ENCODE assay signal across 8 mouse cellular contexts in genomic region chr7:16782555-16783125, GRCm38 (mm10). TPM values are rescaled to one million over a fixed set of nuclear protein-coding genes. Genes with fewer than 3 reads are reported as not detected.
DNase-seq lines count a peak whose midpoint lies in the region; ATAC-seq and TF ChIP-seq lines count a peak whose summit lies in the region.

No protein-coding gene starts in this region.

- H3K4me3 ChIP-seq in lung, embryonic 14.5 days (ENCODE audit: low read depth, low read length), result peak overlapping the region; percentile 71
- peak overlapping the region; percentile 68 for H3K4me3 ChIP-seq in embryonic facial prominence, embryonic 12.5 days
- H3K4me3 ChIP-seq in intestine, embryonic 16.5 days (ENCODE audit: low read length), result peak overlapping the region; percentile 78
- H3K4me3 ChIP-seq in myocyte, result peak overlapping the region; percentile 97

- peak overlapping the region; percentile 16; the same call in 1 of the 2 replicates for H3K27ac ChIP-seq in lung, embryonic 14.5 days (ENCODE audit: low read depth)
- no peak overlapping the region for H3K27ac ChIP-seq in embryonic facial prominence, embryonic 12.5 days
- no peak overlapping the region for H3K27ac ChIP-seq in intestine, embryonic 16.5 days (ENCODE audit: low read length)

- no peak for TF ChIP-seq POLR2A in myocyte (IDR thresholded peaks at IDR 0.05; ENCODE audit: insufficient read length, low read depth)

- H3K4me2 ChIP-seq in lung, embryonic 14.5 days, result peak overlapping the region; percentile 100
- peak overlapping the region; percentile 99 for H3K4me2 ChIP-seq in embryonic facial prominence, embryonic 12.5 days (replicated peaks)
- H3K4me2 ChIP-seq in intestine, embryonic 16.5 days (ENCODE audit: low read depth, low read length), result peak overlapping the region; percentile 97
- H3K4me2 ChIP-seq in myocyte (ENCODE audit: low read depth), result peak overlapping the region; percentile 75

- DNase-seq in lung, embryonic 14.5 days, result peak; percentile 25
- no peak for DNase-seq in lung, postnatal 14 days
- no peak for DNase-seq in urinary bladder, postnatal 25 days (ENCODE audit: low spot score)
- no peak for DNase-seq in adrenal gland, postnatal 25 days
- no peak for DNase-seq in testis, postnatal 10 days (ENCODE audit: low spot score)

- H3ac ChIP-seq in myocyte (ENCODE audit: control insufficient read depth, insufficient read length), result peak overlapping the region; percentile 61

- peaks cover 10% of the 10 kb centered on the region for H3K4me1 ChIP-seq in lung, embryonic 14.5 days (ENCODE audit: insufficient read depth)
- peaks cover 23% of the 10 kb centered on the region for H3K4me1 ChIP-seq in embryonic facial prominence, embryonic 12.5 days
- peaks cover 25% of the 10 kb centered on the region; the same call in 1 of the 2 replicates for H3K4me1 ChIP-seq in intestine, embryonic 16.5 days (ENCODE audit: control insufficient read depth, insufficient read depth, low read length)

- H3K9ac ChIP-seq in lung, embryonic 14.5 days, result peak overlapping the region; percentile 72
- H3K9ac ChIP-seq in embryonic facial prominence, embryonic 12.5 days, result peak overlapping the region; percentile 75
- peak overlapping the region; percentile 82 for H3K9ac ChIP-seq in intestine, embryonic 16.5 days (ENCODE audit: low read depth, low read length)

- peaks cover 54% of the 10 kb centered on the region for H3K79me2 ChIP-seq in myocyte (ENCODE audit: control insufficient read depth, insufficient read depth)

- WGBS in lung, embryonic 14.5 days, result 4% methylated on average over 11 of the region's 11 CpGs
- WGBS in embryonic facial prominence, embryonic 12.5 days, result 3% methylated on average over 11 of the region's 11 CpGs
- 10% methylated on average over 11 of the region's 11 CpGs for WGBS in intestine, embryonic 16.5 days

- peaks cover 5% of the 10 kb centered on the region; the same call in 1 of the 2 replicates for H3K36me3 ChIP-seq in lung, embryonic 14.5 days (ENCODE audit: insufficient read depth)
- H3K36me3 ChIP-seq in embryonic facial prominence, embryonic 12.5 days, result peaks cover 5% of the 10 kb centered on the region; the same call in 1 of the 2 replicates
- H3K36me3 ChIP-seq in intestine, embryonic 16.5 days (ENCODE audit: control insufficient read depth, insufficient read depth, low read length), result no peaks in the 10 kb centered on the region
- peaks cover 9% of the 10 kb centered on the region for H3K36me3 ChIP-seq in myocyte (ENCODE audit: control insufficient read depth, insufficient read depth)

- TF ChIP-seq CTCF in lung, embryonic 14.5 days (IDR thresholded peaks at IDR 0.05; ENCODE audit: low read depth), result no peak

- H3K9me3 ChIP-seq in lung, embryonic 14.5 days (ENCODE audit: low read depth, low read length), result no peaks in the 10 kb centered on the region
- H3K9me3 ChIP-seq in embryonic facial prominence, embryonic 12.5 days, result no peaks in the 10 kb centered on the region
- no peaks in the 10 kb centered on the region for H3K9me3 ChIP-seq in intestine, embryonic 16.5 days (ENCODE audit: control insufficient read depth, low read length)

- no peaks in the 10 kb centered on the region for H3K27me3 ChIP-seq in lung, embryonic 14.5 days (ENCODE audit: insufficient read depth, low read length)
- no peaks in the 10 kb centered on the region for H3K27me3 ChIP-seq in embryonic facial prominence, embryonic 12.5 days
- no peaks in the 10 kb centered on the region for H3K27me3 ChIP-seq in intestine, embryonic 16.5 days (replicated peaks; ENCODE audit: control insufficient read depth, insufficient read depth, low read length)
- H3K27me3 ChIP-seq in myocyte (ENCODE audit: control insufficient read depth, insufficient read depth, insufficient read length), result no peaks in the 10 kb centered on the region

- no peak for ATAC-seq in lung, embryonic 14.5 days (ENCODE audit: insufficient read depth)
- no peak for ATAC-seq in embryonic facial prominence, embryonic 12.5 days (ENCODE audit: insufficient number of reproducible peaks, insufficient read depth, low FRiP score, low TSS enrichment)
- no peak for ATAC-seq in intestine, embryonic 16.5 days

TF ChIP-seq in myocyte, 11 proteins besides CTCF, POLR2A, EP300 and RAD21:
- TF ChIP-seq POLR2AphosphoS2 (IDR thresholded peaks at IDR 0.05; ENCODE audit: insufficient read length, low read depth) (no peak), CEBPB (IDR thresholded peaks at IDR 0.05; ENCODE audit: insufficient read depth, poor library complexity, severe bottlenecking) (no peak), MAX (IDR thresholded peaks at IDR 0.05; ENCODE audit: low read depth) (no peak), TCF12 (IDR thresholded peaks at IDR 0.05; ENCODE audit: insufficient read depth, poor library complexity, severe bottlenecking) (no peak), E2F4 (IDR thresholded peaks at IDR 0.05; ENCODE audit: insufficient read depth) (no peak), MYOD1 (IDR thresholded peaks at IDR 0.05; ENCODE audit: control insufficient read depth in 1 of 3, insufficient read length in 2 of 3, low read depth in 2 of 3) (no peak), SRF (IDR thresholded peaks at IDR 0.05; ENCODE audit: control insufficient read depth, insufficient read length, low read depth) (no peak), USF1 (IDR thresholded peaks at IDR 0.05; ENCODE audit: low read depth) (no peak), MYOG (IDR thresholded peaks at IDR 0.05; ENCODE audit: control insufficient read depth in 1 of 3, insufficient read depth in 1 of 3, insufficient read length in 2 of 3, low read depth in 2 of 3) (no peak), REST (IDR thresholded peaks at IDR 0.05; ENCODE audit: insufficient read depth, insufficient read length) (no peak), TCF3 (IDR thresholded peaks at IDR 0.05; ENCODE audit: insufficient read length, low read depth) (no peak)

RNA-seq across cellular contexts. Expression of gene Slc1a5, which starts 1.5 kb away (rescaled TPM):
- polyA plus RNA-seq in lung, embryonic 14.5 days (2014; fragmentation: Nextera tagmentation; extraction: Ambion mirVana), result 32.6 and 35.7 TPM in 2 replicates
- polyA plus RNA-seq in embryonic facial prominence, embryonic 12.5 days (2016; fragmentation: Nextera tagmentation; extraction: Ambion mirVana), result 33.3 and 34.0 TPM in 2 replicates
- 44.5 and 49.0 TPM in 2 replicates for polyA plus RNA-seq in intestine, embryonic 16.5 days (2015; fragmentation: Nextera tagmentation; extraction: Ambion mirVana)
- polyA plus RNA-seq in myocyte (2012; fragmentation: generic; extraction: Trizol), result 113 TPM
- 92.7 and 99.0 TPM in 2 replicates for total RNA-seq in adrenal gland, postnatal 25 days (2021)

RNA-seq across cellular contexts. Expression of gene Strn4, which starts 33.0 kb away (rescaled TPM):
- polyA plus RNA-seq in lung, embryonic 14.5 days (2014; fragmentation: Nextera tagmentation; extraction: Ambion mirVana), result 117 and 134 TPM in 2 replicates
- polyA plus RNA-seq in embryonic facial prominence, embryonic 12.5 days (2016; fragmentation: Nextera tagmentation; extraction: Ambion mirVana), result 149 and 152 TPM in 2 replicates
- 68.9 and 72.3 TPM in 2 replicates for polyA plus RNA-seq in intestine, embryonic 16.5 days (2015; fragmentation: Nextera tagmentation; extraction: Ambion mirVana)
- 51.8 TPM for polyA plus RNA-seq in myocyte (2012; fragmentation: generic; extraction: Trizol)
- total RNA-seq in adrenal gland, postnatal 25 days (2021), result 73.7 and 116 TPM in 2 replicates

RNA-seq across cellular contexts. Expression of gene Fkrp, which starts 33.9 kb away (rescaled TPM):
- 27.7 and 31.9 TPM in 2 replicates for polyA plus RNA-seq in lung, embryonic 14.5 days (2014; fragmentation: Nextera tagmentation; extraction: Ambion mirVana)
- polyA plus RNA-seq in embryonic facial prominence, embryonic 12.5 days (2016; fragmentation: Nextera tagmentation; extraction: Ambion mirVana), result 31.4 and 33.6 TPM in 2 replicates
- 20.3 and 22.3 TPM in 2 replicates for polyA plus RNA-seq in intestine, embryonic 16.5 days (2015; fragmentation: Nextera tagmentation; extraction: Ambion mirVana)
- polyA plus RNA-seq in myocyte (2012; fragmentation: generic; extraction: Trizol), result 26.7 TPM
- total RNA-seq in adrenal gland, postnatal 25 days (2021), result 27.5 and 28.2 TPM in 2 replicates

RNA-seq across cellular contexts. Expression of gene Ap2s1, which starts 44.4 kb away (rescaled TPM):
- 287 and 295 TPM in 2 replicates for polyA plus RNA-seq in lung, embryonic 14.5 days (2014; fragmentation: Nextera tagmentation; extraction: Ambion mirVana)
- polyA plus RNA-seq in embryonic facial prominence, embryonic 12.5 days (2016; fragmentation: Nextera tagmentation; extraction: Ambion mirVana), result 261 and 274 TPM in 2 replicates
- polyA plus RNA-seq in intestine, embryonic 16.5 days (2015; fragmentation: Nextera tagmentation; extraction: Ambion mirVana), result 266 and 271 TPM in 2 replicates
- 247 TPM for polyA plus RNA-seq in myocyte (2012; fragmentation: generic; extraction: Trizol)
- 130 and 139 TPM in 2 replicates for total RNA-seq in adrenal gland, postnatal 25 days (2021)
